In the genomic region with DNA sequence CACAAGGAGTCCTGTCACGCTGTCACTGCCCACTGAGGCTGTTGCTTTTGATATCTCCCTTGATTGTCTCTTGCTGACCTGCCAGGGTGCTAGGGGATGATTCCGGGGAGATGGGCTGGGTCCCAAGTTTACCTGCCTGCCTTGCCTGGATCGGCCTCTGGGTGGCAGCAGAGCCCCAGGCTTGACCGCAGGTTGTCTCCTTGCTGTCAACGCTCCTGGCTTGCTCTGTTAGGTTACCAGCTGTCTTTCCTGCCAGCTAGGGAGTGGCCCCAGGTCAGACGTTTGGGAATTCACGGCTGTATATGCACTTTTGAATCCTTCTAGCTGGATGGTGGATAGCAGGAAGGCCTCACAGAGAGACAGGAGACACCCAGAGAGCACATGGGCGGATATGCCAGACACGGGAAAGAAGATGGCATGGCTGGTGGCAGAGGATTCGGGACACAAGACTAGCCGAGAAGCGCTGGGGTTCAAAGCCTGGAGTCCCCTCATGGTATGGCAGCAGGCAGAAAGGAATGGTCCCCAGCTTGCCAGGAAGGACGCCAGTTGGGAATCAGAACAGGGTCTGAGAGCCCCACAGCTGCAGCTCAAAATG, we compare ENCODE assay signal across 8 mouse cellular contexts. TPM values are rescaled to one million over a fixed set of nuclear protein-coding genes. Genes with fewer than 3 reads are reported as not detected.
DNase-seq lines count a peak whose midpoint lies in the region; ATAC-seq and TF ChIP-seq lines count a peak whose summit lies in the region.

No protein-coding gene starts in this region.

- peak; percentile 90 for ATAC-seq in megakaryocyte, adult 5-6 weeks (ENCODE audit: poor library complexity, severe bottlenecking)
- ATAC-seq in monocyte, adult 5-6 weeks (replicated peaks; ENCODE audit: insufficient number of reproducible peaks, low FRiP score, low TSS enrichment, poor library complexity, severe bottlenecking) = no peak

- H3K27ac ChIP-seq in ES-E14 (ENCODE audit: insufficient read depth, low read depth, low read length, poor library complexity, severe bottlenecking) = no peak overlapping the region

- peaks cover 7 to 30% of the 10 kb centered on the region in 2 experiments for H3K4me1 ChIP-seq in ES-E14 (ENCODE audit: control insufficient read depth in 2 of 2, insufficient read depth in 2 of 2, low read length in 2 of 2, poor library complexity in 1 of 2)

- DNase-seq in ES-E14 (ENCODE audit: low read depth, low spot score) = peak; percentile 72
- peak; percentile 13 for DNase-seq in adrenal gland, adult 8-10 months
- DNase-seq in embryo, embryonic 11.5 days (ENCODE audit: low read depth, low spot score) = peak; percentile 52
- peak; percentile 72 to 81 for DNase-seq in heart, postnatal 14 days
- DNase-seq in layer of hippocampus, postnatal 36 days = peak; percentile 64 to 67
- peak; percentile 49 for DNase-seq in right cerebral cortex, postnatal 25 days

- in situ Hi-C loops in ES-E14 (cut with MboI; ENCODE audit: low sequenced_read_pairs in 2 of 2, unreplicated experiment in 2 of 2) = no loop called here

- H3K9ac ChIP-seq in ES-E14 (ENCODE audit: insufficient read depth, low read depth, low read length, poor library complexity, severe bottlenecking) = peak overlapping the region; percentile 19; the same call in 1 of the 2 replicates

- no peaks in the 10 kb centered on the region for H3K9me3 ChIP-seq in ES-E14 (ENCODE audit: control insufficient read depth, insufficient read depth, low read depth, low read length)

- H3K36me3 ChIP-seq in ES-E14 (ENCODE audit: control insufficient read depth, insufficient read depth, low read length, poor library complexity, severe bottlenecking) = no peaks in the 10 kb centered on the region

- intact Hi-C loops in heart, postnatal 14 days (cut with DNase I) = loop anchor here (2.0 to 5.0 kb wide), 3 partner anchors 68 to 1174 kb away; no protein-coding TSS in a partner anchor

- H3K4me3 ChIP-seq in ES-E14 (ENCODE audit: insufficient read depth in 1 of 2, low read depth in 1 of 2, low read length in 2 of 2, poor library complexity in 1 of 2, severe bottlenecking in 1 of 2) = no peak overlapping the region

TF ChIP-seq in ES-E14, 5 proteins besides CTCF, POLR2A, EP300 and RAD21:
- no peak for TF ChIP-seq MAFK (IDR thresholded peaks at IDR 0.05; ENCODE audit: insufficient read depth, low read depth, low read length)
- TF ChIP-seq ZNF384 (IDR thresholded peaks at IDR 0.05; ENCODE audit: low read depth, low read length) = no peak
- peak; percentile 80; the same call in 1 of the 2 replicates for TF ChIP-seq ZC3H11A (IDR thresholded peaks at IDR 0.05; ENCODE audit: borderline replicate concordance, low read depth, low read length)
- TF ChIP-seq CHD2 (IDR thresholded peaks at IDR 0.05; ENCODE audit: low read depth, low read length) = no peak
TF ChIP-seq in ES-E14: peak in this region for 1.

RNA-seq across cellular contexts. Expression of a gene that starts 10.5 kb away (rescaled TPM):
- total RNA-seq in ES-E14 (2012; rRNA removed) = 27.1 and 60.6 TPM in 2 replicates
- total RNA-seq in adrenal gland, adult 8-10 months (2022) = under 1 TPM in 3 of 4 experiments, not detected in 1; 0.18 to 0.38 (median 0.21) TPM
- under 1 TPM; 0.48 to 0.61 TPM for total RNA-seq in heart, postnatal 14 days (2021)
- total RNA-seq in layer of hippocampus, postnatal 36 days (2021) = not detected
- total RNA-seq in megakaryocyte, adult 5-6 weeks (2015) = not detected in 2 replicates
- total RNA-seq in megakaryocyte, adult 5-6 weeks (2017) = not detected in 2 replicates
- total RNA-seq in monocyte, adult 5-6 weeks (2017) = not detected in 3 replicates

RNA-seq across cellular contexts. Expression of a gene that starts 14.6 kb away (rescaled TPM):
- 1.6 and 4.5 TPM in 2 replicates for total RNA-seq in ES-E14 (2012; rRNA removed)
- not detected for total RNA-seq in adrenal gland, adult 8-10 months (2022)
- total RNA-seq in heart, postnatal 14 days (2021) = not detected
- total RNA-seq in layer of hippocampus, postnatal 36 days (2021) = under 1 TPM in 1 of 2 experiments, not detected in 1; 0.25 TPM
- not detected in 2 replicates for total RNA-seq in megakaryocyte, adult 5-6 weeks (2015)
- total RNA-seq in megakaryocyte, adult 5-6 weeks (2017) = 0.07 TPM in 1 of 2 replicates, not detected in the other
- total RNA-seq in monocyte, adult 5-6 weeks (2017) = not detected in 3 replicates

RNA-seq across cellular contexts. Expression of a gene that starts 37.8 kb away (rescaled TPM):
- 80.5 and 158 TPM in 2 replicates for total RNA-seq in ES-E14 (2012; rRNA removed)
- total RNA-seq in adrenal gland, adult 8-10 months (2022) = not detected
- under 1 TPM in 1 of 2 experiments, not detected in 1; 0.22 TPM for total RNA-seq in heart, postnatal 14 days (2021)
- under 1 TPM; 0.30 to 0.50 TPM for total RNA-seq in layer of hippocampus, postnatal 36 days (2021)
- 0.25 TPM in 1 of 2 replicates, not detected in the other for total RNA-seq in megakaryocyte, adult 5-6 weeks (2015)
- 0.08 TPM in 1 of 2 replicates, not detected in the other for total RNA-seq in megakaryocyte, adult 5-6 weeks (2017)
- not detected in 3 replicates for total RNA-seq in monocyte, adult 5-6 weeks (2017)

RNA-seq across cellular contexts. Expression of a gene that starts 54.6 kb away (rescaled TPM):
- 2.0 and 3.0 TPM in 2 replicates for total RNA-seq in ES-E14 (2012; rRNA removed)
- total RNA-seq in adrenal gland, adult 8-10 months (2022) = 1 to 10 TPM; 3.1 to 7.0 (median 4.5) TPM
- 10 to 100 TPM; 20.8 to 23.0 TPM for total RNA-seq in heart, postnatal 14 days (2021)
- 1 to 10 TPM; 1.5 to 2.1 TPM for total RNA-seq in layer of hippocampus, postnatal 36 days (2021)
- 0.27 TPM in 1 of 2 replicates, not detected in the other for total RNA-seq in megakaryocyte, adult 5-6 weeks (2015)
- not detected in 2 replicates for total RNA-seq in megakaryocyte, adult 5-6 weeks (2017)
- total RNA-seq in monocyte, adult 5-6 weeks (2017) = not detected in 3 replicates

Comparison
In these comparisons a context has a peak if more than half of its experiments do, and no peak if none do; other contexts are left out.
1. DNase-seq: peak in every context shown above with its lines; median percentile 76 in heart, postnatal 14 days; 72 in ES-E14; 66 in layer of hippocampus, postnatal 36 days; 52 in embryo, embryonic 11.5 days; 49 in right cerebral cortex, postnatal 25 days; 13 in adrenal gland, adult 8-10 months.
2. RNA of a gene that starts 10.5 kb away (total RNA-seq): 27.1 to 60.6 TPM in ES-E14; 0.48 to 0.61 TPM in heart, postnatal 14 days, 0.18 to 0.38 TPM in adrenal gland, adult 8-10 months, not detected in layer of hippocampus, postnatal 36 days, not detected in megakaryocyte, adult 5-6 weeks and not detected in monocyte, adult 5-6 weeks; every median in the first group is over 10 times any median in the second.
3. RNA of a gene that starts 37.8 kb away (total RNA-seq): 80.5 to 158 TPM in ES-E14; 0.30 to 0.50 TPM in layer of hippocampus, postnatal 36 days, 0.22 TPM in heart, postnatal 14 days, not detected in adrenal gland, adult 8-10 months, 0.08 to 0.25 TPM in megakaryocyte, adult 5-6 weeks and not detected in monocyte, adult 5-6 weeks; every median in the first group is over 10 times any median in the second.